Mouse (Mus musculus) c-Kit-negative CD71-positive TER-119-positive erythroid progenitor cells, embryonic 14.5 days (primary cell): ENCODE measurements around the gene Rflnb.

ENCODE experiments used
- DNase-seq: peaks from one replicate; pipeline ENCODE4 v3.0.0-alpha.2; 2013; ENCODE audit warnings: low read depth, low spot score

Gene Rflnb

GRCm38 (mm10) chr11:76027139-76028071, at the start of gene Rflnb:
TSS of gene Rflnb (minus strand) at chr11:76027782.
- peak; percentile 29 for DNase-seq

- no peak for DNase-seq
These were observed 49.8 kb upstream of the Rflnb start for GRCm38 (mm10) chr11:76077341-76077740.

GRCm38 (mm10) chr11:76074296-76075093, 46.9 kb upstream of the Rflnb start:
- DNase-seq, result no peak

- DNase-seq, result no peak
These were observed 42.2 kb upstream of the Rflnb start for GRCm38 (mm10) chr11:76069816-76070215.

- no peak for DNase-seq
These were observed 39.1 kb upstream of the Rflnb start for GRCm38 (mm10) chr11:76066563-76067156.

GRCm38 (mm10) chr11:76065521-76066095, 38.0 kb upstream of the Rflnb start:
- no peak for DNase-seq

GRCm38 (mm10) chr11:76064411-76064810, 36.8 kb upstream of the Rflnb start:
- no peak for DNase-seq

GRCm38 (mm10) chr11:76060906-76061305, 33.3 kb upstream of the Rflnb start:
- no peak for DNase-seq

- DNase-seq, result no peak
These were observed 32.4 kb upstream of the Rflnb start for GRCm38 (mm10) chr11:76059971-76060370.

GRCm38 (mm10) chr11:76056487-76056886, 28.9 kb upstream of the Rflnb start:
- DNase-seq, result no peak

- DNase-seq, result no peak
These were observed 24.9 kb upstream of the Rflnb start for GRCm38 (mm10) chr11:76052496-76052895.

GRCm38 (mm10) chr11:76050967-76051512, 23.5 kb upstream of the Rflnb start:
- no peak for DNase-seq

GRCm38 (mm10) chr11:76050509-76050908, 22.9 kb upstream of the Rflnb start:
- no peak for DNase-seq

GRCm38 (mm10) chr11:76045367-76045766, 17.8 kb upstream of the Rflnb start:
- no peak for DNase-seq

- no peak for DNase-seq
These were observed 16.9 kb upstream of the Rflnb start for GRCm38 (mm10) chr11:76044468-76044867.

GRCm38 (mm10) chr11:76042882-76043281, 15.3 kb upstream of the Rflnb start:
- DNase-seq, result no peak

- no peak for DNase-seq
These were observed 14.6 kb upstream of the Rflnb start for GRCm38 (mm10) chr11:76042041-76042638.

- DNase-seq, result no peak
These were observed 13.3 kb upstream of the Rflnb start for GRCm38 (mm10) chr11:76040761-76041376.

- DNase-seq, result no peak
These were observed 12.5 kb upstream of the Rflnb start for GRCm38 (mm10) chr11:76040106-76040505.

GRCm38 (mm10) chr11:76039271-76040053, 11.9 kb upstream of the Rflnb start:
- DNase-seq, result no peak
